Mouse (Mus musculus): ENCODE data around the gene Ireb2. TPM values are rescaled to one million over a fixed set of nuclear protein-coding genes. Genes with fewer than 3 reads are reported as not detected.
A peak's percentile ranks its signal among the peaks of the same experiment; 100 is the strongest.
"Not testable (repeated sequence)": the region's sequence is repeated elsewhere in the genome, so short reads cannot be mapped to it uniquely, and the experiment has no call there.

The Ireb2 gene
- total and polyA plus RNA-seq, 2 experiments from 2014 or later: 14.4 to 17.7 TPM

DNA sequence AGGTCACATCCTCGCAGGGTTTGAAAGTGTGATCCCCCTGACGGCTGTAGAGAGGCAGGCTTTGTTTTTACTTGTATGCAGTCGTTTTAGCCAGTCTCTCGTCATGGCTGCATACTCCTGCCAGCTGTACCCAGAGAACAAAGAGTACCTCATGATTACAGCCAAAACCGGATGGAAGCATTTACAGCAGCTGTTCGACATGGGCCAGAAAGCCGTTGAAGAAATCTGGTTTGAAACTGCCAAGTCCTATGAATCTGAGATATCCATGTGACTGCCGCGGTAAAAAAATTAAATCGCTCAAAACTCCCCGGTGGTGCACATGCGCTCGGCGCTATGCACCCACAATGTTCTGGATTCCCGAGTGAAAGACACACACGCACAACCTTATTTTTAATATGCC lies 82.7 kb downstream of the Ireb2 start:
- Histone ChIP-seq H3K9ac (replicated peaks; ENCODE audit: low read depth, low read length) (no peak overlapping the region), H3K36me3 (replicated peaks; ENCODE audit: control insufficient read depth, insufficient read depth, low read length) (no peaks in the 10 kb centered on the region), H3K4me3 (ENCODE audit: low read depth, low read length) (no peak overlapping the region), H3K4me2 (ENCODE audit: low read depth, low read length) (no peak overlapping the region), H3K9me3 (replicated peaks; ENCODE audit: control insufficient read depth, low read length) (no peaks in the 10 kb centered on the region), H3K4me1 (ENCODE audit: control insufficient read depth, insufficient read depth) (no peaks in the 10 kb centered on the region), H3K27ac (ENCODE audit: low read depth) (no peak overlapping the region), H3K27me3 (ENCODE audit: control insufficient read depth, insufficient read depth, low read length) (no peaks in the 10 kb centered on the region)
- DNase-seq (ENCODE audit: low spot score) (no peak), ATAC-seq (ENCODE audit: insufficient read depth, low read depth) (no peak)
- TF ChIP-seq EP300 (IDR thresholded peaks at IDR 0.05; ENCODE audit: low read depth) (no peak), CTCF (IDR thresholded peaks at IDR 0.05; ENCODE audit: low read depth) (no peak)
- whole genome bisulfite sequencing: 69% methylated on average over 16 of the region's 16 CpGs

- DNase-seq (ENCODE audit: low spot score) (no peak), ATAC-seq (ENCODE audit: insufficient read depth, low read depth) (no peak)
- Histone ChIP-seq H3K9ac (replicated peaks; ENCODE audit: low read depth, low read length) (no peak overlapping the region), H3K4me3 (ENCODE audit: low read depth, low read length) (no peak overlapping the region), H3K4me2 (ENCODE audit: low read depth, low read length) (no peak overlapping the region), H3K9me3 (replicated peaks; ENCODE audit: control insufficient read depth, low read length) (no peaks in the 10 kb centered on the region), H3K27me3 (ENCODE audit: control insufficient read depth, insufficient read depth, low read length) (no peaks in the 10 kb centered on the region), H3K4me1 (ENCODE audit: control insufficient read depth, insufficient read depth) (peaks cover 6% of the 10 kb centered on the region; the same call in 1 of the 2 replicates), H3K27ac (ENCODE audit: low read depth) (no peak overlapping the region), H3K36me3 (replicated peaks; ENCODE audit: control insufficient read depth, insufficient read depth, low read length) (peaks cover 23% of the 10 kb centered on the region)
- TF ChIP-seq CTCF (IDR thresholded peaks at IDR 0.05; ENCODE audit: low read depth) (no peak), EP300 (IDR thresholded peaks at IDR 0.05; ENCODE audit: low read depth) (no peak)
Observed at GRCm38 (mm10) chr9:54949465-54949864, 85.9 kb downstream of the Ireb2 start.

DNA sequence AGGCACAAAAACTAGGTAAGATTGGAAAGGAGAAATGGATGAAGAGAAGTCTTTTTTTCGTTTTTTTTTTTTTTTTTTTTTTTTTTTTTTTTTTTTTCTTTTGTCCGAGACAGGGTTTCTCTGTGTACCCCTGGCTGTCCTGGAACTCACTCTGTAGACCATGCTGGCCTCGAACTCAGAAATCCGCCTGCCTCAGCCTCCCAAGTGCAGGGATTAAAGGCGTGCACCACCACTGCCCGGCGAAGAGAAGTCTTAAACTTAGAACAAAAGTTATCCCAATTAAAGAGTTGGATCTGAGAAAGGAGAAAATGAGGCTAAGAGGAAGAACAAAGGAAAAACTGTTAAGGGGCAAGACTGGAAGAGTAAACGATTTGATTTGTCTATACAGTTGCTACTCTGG lies 86.6 kb downstream of the Ireb2 start:
- 47% methylated on average over 8 of the region's 8 CpGs for WGBS
- not testable (repeated sequence) for H3K9ac ChIP-seq (replicated peaks; ENCODE audit: low read depth, low read length)

DNA sequence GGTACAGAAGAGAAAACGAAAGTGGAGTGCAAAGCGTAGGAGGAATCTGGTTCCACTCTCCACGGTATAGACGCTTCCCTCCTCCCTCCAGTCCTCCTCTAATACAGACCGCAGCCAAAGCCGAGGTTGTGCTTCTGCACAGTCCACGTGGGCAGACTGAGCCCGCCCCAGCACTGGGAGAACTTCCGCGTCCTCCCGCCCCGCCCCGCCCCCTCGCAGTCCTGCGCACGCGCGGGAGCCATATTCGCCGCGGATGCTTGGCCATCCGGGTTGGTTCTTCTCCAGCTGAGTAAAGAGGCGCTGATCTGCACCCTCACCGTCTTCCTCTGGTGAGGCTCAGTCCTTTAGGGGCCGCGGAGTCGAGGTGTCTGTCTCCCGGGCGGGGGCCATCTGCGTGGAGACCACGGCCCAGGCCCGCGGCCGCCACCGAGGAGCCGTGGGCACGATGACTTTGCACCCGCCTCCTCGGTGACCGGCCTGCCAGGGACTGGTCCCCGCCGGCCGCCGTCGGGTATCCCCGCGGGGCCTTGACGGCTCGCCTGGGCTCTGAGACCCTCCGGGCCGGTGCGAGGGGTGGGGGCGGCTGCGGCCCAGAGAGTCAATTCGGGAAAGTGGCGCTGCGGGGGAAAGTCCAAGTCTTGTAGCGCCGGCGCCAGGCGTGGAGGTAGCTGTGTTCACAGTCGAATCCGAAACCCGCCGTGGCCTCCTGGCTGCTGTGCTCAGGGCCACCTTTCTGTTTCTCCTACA lies 87.2 kb downstream of the Ireb2 start, which contains the start of the genes Psma4 and AY074887:
Gene Psma4 (plus strand): TSS at position 216 of the 747 bp plus-strand sequence.
Gene AY074887 (minus strand): TSS at position 424 of the 747 bp plus-strand sequence.
- DNase-seq (ENCODE audit: low spot score) (peak; percentile 90), ATAC-seq (ENCODE audit: insufficient read depth, low read depth) (peak; percentile 99)
- H3K36me3 ChIP-seq (replicated peaks; ENCODE audit: control insufficient read depth, insufficient read depth, low read length): peaks cover 34% of the 10 kb centered on the region
- H3K4me2 ChIP-seq (ENCODE audit: low read depth, low read length): peak within 1 kb of the TSS; percentile 86
- peak within 1 kb of the TSS; percentile 78 for H3K9ac ChIP-seq (replicated peaks; ENCODE audit: low read depth, low read length)
- H3K4me1 ChIP-seq (ENCODE audit: control insufficient read depth, insufficient read depth): peaks cover 6% of the 10 kb centered on the region; the same call in 1 of the 2 replicates
- peak within 1 kb of the TSS; percentile 90 for H3K27ac ChIP-seq (ENCODE audit: low read depth)
- no peaks in the 10 kb centered on the region for H3K27me3 ChIP-seq (ENCODE audit: control insufficient read depth, insufficient read depth, low read length)
- no peak for TF ChIP-seq CTCF (IDR thresholded peaks at IDR 0.05; ENCODE audit: low read depth)
- TF ChIP-seq EP300 (IDR thresholded peaks at IDR 0.05; ENCODE audit: low read depth): no peak
- H3K9me3 ChIP-seq (replicated peaks; ENCODE audit: control insufficient read depth, low read length): no peaks in the 10 kb centered on the region
- WGBS: under 1% methylated on average over 63 of the region's 65 CpGs
- peak within 1 kb of the TSS; percentile 76 for H3K4me3 ChIP-seq (ENCODE audit: low read depth, low read length)

More for the DNA sequence above, 86.6 kb downstream of the Ireb2 start:
- Histone ChIP-seq H3K4me3 (ENCODE audit: low read depth, low read length) (peak overlapping the region; percentile 76), H3K36me3 (replicated peaks; ENCODE audit: control insufficient read depth, insufficient read depth, low read length) (peaks cover 28% of the 10 kb centered on the region), H3K27ac (ENCODE audit: low read depth) (peak overlapping the region; percentile 90), H3K4me2 (ENCODE audit: low read depth, low read length) (peak overlapping the region; percentile 86)
- DNase-seq (ENCODE audit: low spot score); H3K9me3 ChIP-seq (replicated peaks; ENCODE audit: control insufficient read depth, low read length); H3K4me1 ChIP-seq (ENCODE audit: control insufficient read depth, insufficient read depth); ATAC-seq (ENCODE audit: insufficient read depth, low read depth); H3K27me3 ChIP-seq (ENCODE audit: control insufficient read depth, insufficient read depth, low read length): not testable (repeated sequence)

DNA sequence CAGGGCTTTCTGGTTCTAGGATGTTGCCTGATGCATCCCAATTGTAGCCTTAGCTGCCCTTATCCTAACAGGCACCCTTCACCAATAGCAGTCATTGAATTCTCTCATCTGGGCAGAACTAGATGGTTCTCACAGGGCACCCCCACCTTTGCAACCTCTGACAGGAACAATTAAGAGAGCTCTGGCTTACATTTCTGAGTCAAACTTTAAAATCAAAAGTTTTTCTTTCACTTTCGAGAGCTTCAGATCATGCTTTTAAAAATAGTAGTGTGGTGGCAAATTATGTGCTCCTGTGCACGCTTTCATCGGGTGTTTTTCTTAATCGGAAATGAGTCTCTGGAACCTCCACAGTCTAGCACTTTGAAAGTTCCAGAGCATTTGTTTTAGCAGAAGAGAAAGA lies 97.5 kb downstream of the Ireb2 start:
- Histone ChIP-seq H3K4me3 (ENCODE audit: low read depth, low read length) (no peak overlapping the region), H3K4me2 (ENCODE audit: low read depth, low read length) (no peak overlapping the region), H3K9me3 (replicated peaks; ENCODE audit: control insufficient read depth, low read length) (no peaks in the 10 kb centered on the region), H3K9ac (replicated peaks; ENCODE audit: low read depth, low read length) (no peak overlapping the region), H3K27ac (ENCODE audit: low read depth) (no peak overlapping the region), H3K27me3 (ENCODE audit: control insufficient read depth, insufficient read depth, low read length) (no peaks in the 10 kb centered on the region), H3K4me1 (ENCODE audit: control insufficient read depth, insufficient read depth) (no peaks in the 10 kb centered on the region), H3K36me3 (replicated peaks; ENCODE audit: control insufficient read depth, insufficient read depth, low read length) (peaks cover 42% of the 10 kb centered on the region)
- ATAC-seq (ENCODE audit: insufficient read depth, low read depth) (no peak), DNase-seq (ENCODE audit: low spot score) (no peak)
- WGBS: 90% methylated on average over 4 of the region's 4 CpGs
- no peak for TF ChIP-seq CTCF (IDR thresholded peaks at IDR 0.05; ENCODE audit: low read depth)
- TF ChIP-seq EP300 (IDR thresholded peaks at IDR 0.05; ENCODE audit: low read depth): no peak

Other genes with a start within 250 kb of the Ireb2 start
- 0.69 TPM in 1 of 2 replicates, not detected in the other for gene Acsbg1, start 201.9 kb upstream of the Ireb2 start, total RNA-seq (2014; rRNA removed; ENCODE audit: low replicate concordance)
- 0.07 and 0.19 TPM in 2 replicates for gene Acsbg1, start 201.9 kb upstream of the Ireb2 start, polyA plus RNA-seq (2015; fragmentation: Nextera tagmentation; extraction: Ambion mirVana)
- gene Dnaja4, start 164.9 kb upstream of the Ireb2 start, total RNA-seq (2014; rRNA removed; ENCODE audit: low replicate concordance): 23.3 and 28.2 TPM in 2 replicates
- 36.1 and 39.2 TPM in 2 replicates for gene Dnaja4, start 164.9 kb upstream of the Ireb2 start, polyA plus RNA-seq (2015; fragmentation: Nextera tagmentation; extraction: Ambion mirVana)
- 35.1 and 65.5 TPM in 2 replicates for gene Wdr61, start 129.3 kb upstream of the Ireb2 start, total RNA-seq (2014; rRNA removed; ENCODE audit: low replicate concordance)
- gene Wdr61, start 129.3 kb upstream of the Ireb2 start, polyA plus RNA-seq (2015; fragmentation: Nextera tagmentation; extraction: Ambion mirVana): 91.8 and 92.2 TPM in 2 replicates
- gene Crabp1, start 99.0 kb upstream of the Ireb2 start, total RNA-seq (2014; rRNA removed; ENCODE audit: low replicate concordance): not detected in 2 replicates
- 0.34 and 0.60 TPM in 2 replicates for gene Crabp1, start 99.0 kb upstream of the Ireb2 start, polyA plus RNA-seq (2015; fragmentation: Nextera tagmentation; extraction: Ambion mirVana)
- 3.3 and 3.6 TPM in 2 replicates for gene Hykk, start 53.5 kb downstream of the Ireb2 start, total RNA-seq (2014; rRNA removed; ENCODE audit: low replicate concordance)
- 1.4 and 1.5 TPM in 2 replicates for gene Hykk, start 53.5 kb downstream of the Ireb2 start, polyA plus RNA-seq (2015; fragmentation: Nextera tagmentation; extraction: Ambion mirVana)
- gene Psma4, start 87.0 kb downstream of the Ireb2 start, total RNA-seq (2014; rRNA removed; ENCODE audit: low replicate concordance): 200 and 381 TPM in 2 replicates
- gene Psma4, start 87.0 kb downstream of the Ireb2 start, polyA plus RNA-seq (2015; fragmentation: Nextera tagmentation; extraction: Ambion mirVana): 224 and 230 TPM in 2 replicates
- gene AY074887, start 87.2 kb downstream of the Ireb2 start, total RNA-seq (2014; rRNA removed; ENCODE audit: low replicate concordance): not detected in 2 replicates
- gene AY074887, start 87.2 kb downstream of the Ireb2 start, polyA plus RNA-seq (2015; fragmentation: Nextera tagmentation; extraction: Ambion mirVana): 0.32 and 0.37 TPM in 2 replicates
- not detected in 2 replicates for gene Chrna5, start 117.1 kb downstream of the Ireb2 start, total RNA-seq (2014; rRNA removed; ENCODE audit: low replicate concordance)
- gene Chrna5, start 117.1 kb downstream of the Ireb2 start, polyA plus RNA-seq (2015; fragmentation: Nextera tagmentation; extraction: Ambion mirVana): 0.07 TPM in 1 of 2 replicates, not detected in the other
- not detected in 2 replicates for gene Chrna3, start 162.8 kb downstream of the Ireb2 start, total RNA-seq (2014; rRNA removed; ENCODE audit: low replicate concordance)
- 0.11 TPM in 1 of 2 replicates, not detected in the other for gene Chrna3, start 162.8 kb downstream of the Ireb2 start, polyA plus RNA-seq (2015; fragmentation: Nextera tagmentation; extraction: Ambion mirVana)
- gene Chrnb4, start 185.0 kb downstream of the Ireb2 start, total RNA-seq (2014; rRNA removed; ENCODE audit: low replicate concordance): not detected in 2 replicates
- gene Chrnb4, start 185.0 kb downstream of the Ireb2 start, polyA plus RNA-seq (2015; fragmentation: Nextera tagmentation; extraction: Ambion mirVana): 0.03 and 0.11 TPM in 2 replicates